Mouse (Mus musculus): ENCODE data around the gene Gm11559. TPM values are rescaled to one million over a fixed set of nuclear protein-coding genes. Genes with fewer than 3 reads are reported as not detected.
"Not testable (repeated sequence)": the region's sequence is repeated elsewhere in the genome, so short reads cannot be mapped to it uniquely, and the experiment has no call there.

The Gm11559 gene
- polyA plus RNA-seq (2016; fragmentation: Nextera tagmentation; extraction: Ambion mirVana) = not detected in 2 replicates

- H3K4me1 ChIP-seq; H3K4me2 ChIP-seq (replicated peaks); H3K27me3 ChIP-seq (replicated peaks); H3K9ac ChIP-seq; H3K9me3 ChIP-seq; H3K27ac ChIP-seq; ATAC-seq (ENCODE audit: low FRiP score, low read depth); H3K4me3 ChIP-seq; H3K36me3 ChIP-seq: not testable (repeated sequence)
- WGBS = 67% methylated on average over 1 of the region's 1 CpGs
These were observed at the start of gene Gm11559 for GRCm38 (mm10) chr11:99864176-99864575. Gene Gm11559 (plus strand): TSS chr11:99864476.

DNA sequence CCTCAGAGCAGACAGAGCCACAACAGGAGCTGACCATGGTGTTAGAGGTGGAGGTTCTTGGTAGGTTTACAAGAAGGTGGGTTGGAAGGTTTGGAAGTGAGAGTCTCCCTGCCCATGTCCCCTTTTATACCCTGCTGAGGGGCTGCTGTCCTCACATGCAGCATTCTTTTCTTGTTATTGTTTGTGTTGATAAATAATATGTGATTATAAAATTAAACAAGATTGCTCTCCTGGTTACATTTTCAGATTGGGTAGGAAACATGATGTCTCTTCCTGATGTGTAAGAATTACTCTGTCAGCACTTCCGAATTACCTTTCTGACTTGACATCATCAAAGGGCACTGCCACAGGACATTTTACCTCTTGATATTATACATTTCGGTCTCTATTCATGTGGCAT, 48.7 kb upstream of the Gm11559 start, which contains the start of gene Gm11564:
Gene Gm11564 (minus strand): TSS at position 101 of the 400 bp plus-strand sequence.
- not testable (repeated sequence) for H3K4me3 ChIP-seq; H3K9me3 ChIP-seq; H3K4me1 ChIP-seq; H3K27me3 ChIP-seq (replicated peaks); ATAC-seq (ENCODE audit: low FRiP score, low read depth); H3K4me2 ChIP-seq (replicated peaks); H3K36me3 ChIP-seq; H3K9ac ChIP-seq; H3K27ac ChIP-seq
- 90% methylated on average over 2 of the region's 2 CpGs for WGBS

DNA sequence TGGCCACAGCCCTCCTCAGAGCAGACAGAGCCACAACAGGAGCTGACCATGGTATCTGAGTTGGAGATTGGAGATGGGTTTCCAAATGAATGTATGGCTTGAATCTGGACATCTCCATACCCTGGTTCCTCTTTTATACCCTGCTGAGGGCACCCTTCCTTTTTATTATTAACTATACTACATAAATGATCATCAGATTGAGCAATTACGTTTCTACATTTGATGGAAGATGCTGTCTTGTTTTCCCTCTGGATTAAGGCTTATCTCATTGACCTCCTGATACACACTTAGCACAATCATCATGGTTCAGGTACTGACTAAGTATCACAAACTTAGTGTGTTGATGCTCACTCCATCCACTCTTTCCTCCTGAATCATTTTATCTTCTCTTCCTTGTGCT, 26.3 kb upstream of the Gm11559 start, which contains the start of gene 2300003K06Rik:
Gene 2300003K06Rik (minus strand): TSS at position 101 of the 400 bp plus-strand sequence.
- H3K27me3 ChIP-seq (replicated peaks) = no peaks in the 10 kb centered on the region
- no peaks in the 10 kb centered on the region for H3K9me3 ChIP-seq
- H3K27ac ChIP-seq = no peak within 1 kb of the TSS
- H3K9ac ChIP-seq = no peak within 1 kb of the TSS
- no peaks in the 10 kb centered on the region for H3K4me1 ChIP-seq
- no peak within 1 kb of the TSS for H3K4me3 ChIP-seq
- no peak within 1 kb of the TSS for H3K4me2 ChIP-seq (replicated peaks)
- 84% methylated on average over 1 of the region's 1 CpGs for WGBS
- ATAC-seq (ENCODE audit: low FRiP score, low read depth) = no peak
- H3K36me3 ChIP-seq = no peaks in the 10 kb centered on the region

DNA sequence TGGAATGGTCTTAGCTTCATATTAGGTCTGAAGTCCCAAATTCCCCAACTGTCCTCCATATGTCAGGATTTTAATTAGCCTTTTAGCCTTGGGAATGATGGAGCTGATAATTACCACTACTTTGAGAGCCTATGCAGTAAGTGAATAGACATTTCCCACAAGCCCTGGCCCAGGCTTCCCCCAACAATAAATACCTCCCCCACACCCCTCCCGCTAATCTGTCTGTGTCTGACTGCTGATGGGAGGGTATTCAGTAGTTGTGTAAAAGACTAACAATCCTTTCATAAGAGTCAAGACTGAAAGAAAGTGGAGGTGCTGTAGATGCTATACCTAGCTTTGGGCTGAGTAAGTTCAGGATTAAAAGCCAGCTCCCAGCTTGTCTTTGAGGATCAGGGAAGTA, 22.1 kb upstream of the Gm11559 start:
- ATAC-seq (ENCODE audit: low FRiP score, low read depth) = no peak
- Histone ChIP-seq H3K9me3 (no peaks in the 10 kb centered on the region), H3K4me3 (no peak overlapping the region), H3K4me1 (no peaks in the 10 kb centered on the region), H3K27me3 (replicated peaks) (no peaks in the 10 kb centered on the region), H3K4me2 (replicated peaks) (no peak overlapping the region), H3K36me3 (no peaks in the 10 kb centered on the region), H3K9ac (no peak overlapping the region), H3K27ac (no peak overlapping the region)
- 28% methylated on average over 1 of the region's 1 CpGs for WGBS

DNA sequence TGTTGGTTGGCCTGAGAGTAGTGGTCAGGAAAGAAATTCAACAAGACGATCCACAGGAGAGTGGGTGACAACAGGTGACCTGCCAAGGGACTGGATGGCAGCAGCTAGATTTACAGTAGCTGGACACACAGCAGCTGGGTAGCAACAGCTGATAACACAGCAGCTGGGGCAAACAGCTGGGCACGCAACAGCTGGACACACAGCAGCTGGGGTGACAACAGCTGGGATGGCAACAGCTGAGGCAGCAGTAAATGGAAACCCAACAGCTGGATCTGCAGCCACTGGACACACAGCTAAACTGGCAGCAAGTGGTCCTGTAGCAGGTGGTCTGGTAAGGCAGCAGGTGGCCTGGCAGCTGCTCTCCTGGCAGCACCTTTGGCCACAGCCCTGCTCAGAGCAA, 17.5 kb upstream of the Gm11559 start:
- Histone ChIP-seq H3K36me3 (no peaks in the 10 kb centered on the region), H3K4me1 (no peaks in the 10 kb centered on the region), H3K27me3 (replicated peaks) (no peaks in the 10 kb centered on the region), H3K27ac (no peak overlapping the region), H3K4me3 (no peak overlapping the region), H3K9ac (no peak overlapping the region), H3K4me2 (replicated peaks) (no peak overlapping the region), H3K9me3 (no peaks in the 10 kb centered on the region)
- WGBS = 86% methylated on average over 2 of the region's 2 CpGs
- no peak for ATAC-seq (ENCODE audit: low FRiP score, low read depth)

DNA sequence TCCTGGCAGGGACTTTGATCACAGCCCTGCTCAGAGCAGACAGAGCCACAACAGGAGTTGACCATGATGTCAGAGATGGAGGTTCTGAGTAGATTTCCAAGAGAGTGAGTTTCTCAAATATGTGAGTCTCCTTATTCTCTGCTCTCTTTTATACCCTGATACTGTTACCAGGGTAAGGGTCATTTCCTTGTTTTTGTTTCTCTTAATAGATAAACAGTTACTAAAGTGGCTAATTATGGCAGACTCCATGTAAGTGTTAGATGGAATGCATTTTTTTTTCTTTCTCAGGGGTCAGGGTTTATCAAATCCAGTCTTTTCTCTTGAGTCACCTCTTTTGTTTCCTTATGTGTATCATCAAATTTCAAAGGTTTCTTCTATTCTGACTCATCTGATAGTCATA, 12.8 kb upstream of the Gm11559 start, which contains the start of gene Krtap4-16:
Gene Krtap4-16 (minus strand): TSS at position 101 of the 400 bp plus-strand sequence.
- no peaks in the 10 kb centered on the region for H3K27me3 ChIP-seq (replicated peaks)
- no peak within 1 kb of the TSS for H3K4me3 ChIP-seq
- H3K36me3 ChIP-seq = no peaks in the 10 kb centered on the region
- no peak within 1 kb of the TSS for H3K9ac ChIP-seq
- no peaks in the 10 kb centered on the region for H3K4me1 ChIP-seq
- H3K9me3 ChIP-seq = no peaks in the 10 kb centered on the region
- no peak within 1 kb of the TSS for H3K4me2 ChIP-seq (replicated peaks)
- H3K27ac ChIP-seq = no peak within 1 kb of the TSS
- no peak for ATAC-seq (ENCODE audit: low FRiP score, low read depth)

DNA sequence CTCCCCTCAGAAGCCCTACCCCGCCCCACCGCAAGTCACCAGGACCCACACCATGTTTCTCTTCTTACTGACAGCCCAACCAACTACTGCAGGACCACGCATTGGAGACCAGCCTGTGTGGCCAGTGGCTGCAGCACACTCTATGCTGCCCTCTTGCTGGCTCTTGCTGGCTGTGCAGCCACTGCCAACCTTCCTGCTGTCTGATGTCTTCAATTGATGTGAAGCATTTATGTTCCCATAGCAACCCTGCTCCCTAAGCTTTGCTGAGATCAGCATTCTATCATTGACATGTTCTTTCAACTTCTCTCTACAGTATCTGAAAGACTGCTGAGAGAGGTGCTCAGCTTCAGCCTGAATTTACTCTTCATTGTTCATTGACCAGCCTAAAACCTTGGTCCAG, 10.2 kb upstream of the Gm11559 start:
- Histone ChIP-seq H3K9me3 (no peaks in the 10 kb centered on the region), H3K4me1 (no peaks in the 10 kb centered on the region), H3K9ac (no peak overlapping the region), H3K4me3 (no peak overlapping the region), H3K4me2 (replicated peaks) (no peak overlapping the region), H3K27ac (no peak overlapping the region), H3K36me3 (no peaks in the 10 kb centered on the region), H3K27me3 (replicated peaks) (no peaks in the 10 kb centered on the region)
- no peak for ATAC-seq (ENCODE audit: low FRiP score, low read depth)
- WGBS = 62% methylated on average over 3 of the region's 3 CpGs

DNA sequence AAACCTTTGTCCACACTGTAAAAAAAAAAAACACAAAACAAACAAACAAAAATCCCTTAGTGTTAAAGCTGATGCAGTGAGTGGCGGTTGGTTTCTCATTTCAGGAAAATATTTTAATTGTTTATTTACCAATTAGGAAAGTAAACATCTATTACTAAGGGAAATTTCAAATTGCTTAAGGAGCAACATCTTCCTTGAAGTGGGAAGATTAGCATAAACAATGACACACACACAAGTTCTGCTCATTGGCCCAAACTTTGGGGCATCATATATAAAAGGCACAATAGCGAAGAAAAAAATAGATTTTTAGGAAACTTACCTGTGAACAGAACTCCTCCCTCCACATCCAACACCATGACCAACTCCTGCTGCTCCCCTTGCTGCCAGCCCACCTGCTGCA, 6.7 kb upstream of the Gm11559 start, which contains the start of gene Gm11568:
Gene Gm11568 (plus strand): TSS at position 301 of the 400 bp plus-strand sequence.
- Histone ChIP-seq H3K4me2 (replicated peaks) (no peak within 1 kb of the TSS), H3K4me1 (no peaks in the 10 kb centered on the region), H3K4me3 (no peak within 1 kb of the TSS), H3K9me3 (no peaks in the 10 kb centered on the region), H3K27ac (no peak within 1 kb of the TSS), H3K36me3 (no peaks in the 10 kb centered on the region), H3K27me3 (replicated peaks) (no peaks in the 10 kb centered on the region), H3K9ac (no peak within 1 kb of the TSS)
- WGBS = 83% methylated on average over 2 of the region's 2 CpGs
- ATAC-seq (ENCODE audit: low FRiP score, low read depth) = no peak

- H3K4me3 ChIP-seq = no peak overlapping the region
- ATAC-seq (ENCODE audit: low FRiP score, low read depth) = no peak
- H3K9me3 ChIP-seq = no peaks in the 10 kb centered on the region
- 91% methylated on average over 2 of the region's 2 CpGs for WGBS
- no peaks in the 10 kb centered on the region for H3K27me3 ChIP-seq (replicated peaks)
- no peak overlapping the region for H3K27ac ChIP-seq
- no peaks in the 10 kb centered on the region for H3K4me1 ChIP-seq
- no peaks in the 10 kb centered on the region for H3K36me3 ChIP-seq
- H3K9ac ChIP-seq = no peak overlapping the region
- no peak overlapping the region for H3K4me2 ChIP-seq (replicated peaks)
These were observed 5.5 kb upstream of the Gm11559 start for GRCm38 (mm10) chr11:99858761-99859160.

DNA sequence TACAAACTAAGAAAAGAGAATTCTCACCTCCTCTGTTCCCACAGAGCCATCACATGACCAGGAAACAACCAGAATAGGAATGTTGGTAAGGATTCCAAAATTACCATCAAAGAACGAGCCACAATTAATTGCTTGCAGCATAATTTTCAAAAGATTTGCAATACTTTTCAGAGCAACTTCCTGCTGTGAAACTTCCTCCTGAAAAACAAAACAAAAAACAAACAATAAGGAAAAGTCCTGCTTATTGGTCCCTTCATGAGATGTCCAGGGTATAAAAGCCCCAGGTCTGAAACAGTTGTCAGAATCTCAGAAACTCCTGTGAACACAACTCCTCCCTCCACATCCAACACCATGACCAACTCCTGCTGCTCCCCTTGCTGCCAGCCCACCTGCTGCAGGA, 8.8 kb downstream of the Gm11559 start, which contains the start of gene Krtap9-1:
Gene Krtap9-1 (plus strand): TSS at position 301 of the 400 bp plus-strand sequence.
- not testable (repeated sequence) for H3K4me2 ChIP-seq (replicated peaks); H3K4me1 ChIP-seq; H3K27me3 ChIP-seq (replicated peaks); H3K9ac ChIP-seq; H3K9me3 ChIP-seq; ATAC-seq (ENCODE audit: low FRiP score, low read depth); H3K27ac ChIP-seq; H3K4me3 ChIP-seq; H3K36me3 ChIP-seq
- 83% methylated on average over 1 of the region's 1 CpGs for WGBS

DNA sequence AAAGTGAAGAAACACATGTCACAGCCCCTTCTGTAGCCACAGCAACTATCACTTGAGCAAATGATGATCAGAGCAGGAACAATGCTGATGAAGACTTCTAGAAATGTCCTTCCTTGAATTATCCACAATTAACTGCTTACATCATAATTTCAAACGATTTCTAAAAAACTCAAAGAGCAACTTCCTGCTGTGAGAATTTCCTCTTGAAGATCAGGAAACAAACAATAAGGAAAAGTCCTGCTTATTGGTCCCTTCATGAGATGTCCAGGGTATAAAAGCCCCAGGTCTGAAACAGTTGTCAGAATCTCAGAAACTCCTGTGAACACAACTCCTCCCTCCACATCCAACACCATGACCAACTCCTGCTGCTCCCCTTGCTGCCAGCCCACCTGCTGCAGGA, 14.6 kb downstream of the Gm11559 start, which contains the start of gene Gm11567:
Gene Gm11567 (plus strand): TSS at position 301 of the 400 bp plus-strand sequence.
- H3K4me1 ChIP-seq; H3K27me3 ChIP-seq (replicated peaks); H3K4me3 ChIP-seq; H3K36me3 ChIP-seq; H3K9me3 ChIP-seq; H3K9ac ChIP-seq; ATAC-seq (ENCODE audit: low FRiP score, low read depth); H3K27ac ChIP-seq; H3K4me2 ChIP-seq (replicated peaks): not testable (repeated sequence)
- WGBS = 47% methylated on average over 1 of the region's 1 CpGs

DNA sequence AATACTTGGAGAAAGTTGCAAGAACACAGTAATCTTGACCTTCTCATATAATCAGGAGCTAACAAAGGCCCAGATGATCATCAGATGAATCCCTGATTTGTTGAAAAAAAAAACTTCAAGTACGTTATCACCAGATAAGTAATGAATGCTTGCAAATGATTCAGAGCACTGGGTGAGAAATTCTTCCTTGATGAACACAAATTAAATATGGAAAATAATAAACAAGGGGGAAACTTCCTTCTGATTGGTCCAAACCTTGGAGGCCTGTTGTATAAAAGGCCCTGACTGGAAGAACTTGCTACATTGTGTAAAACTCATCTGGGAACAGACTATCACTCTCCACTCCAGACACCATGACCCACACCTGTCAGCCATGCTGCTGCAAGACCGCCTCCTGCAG, 43.3 kb downstream of the Gm11559 start, which contains the start of gene Krtap31-1:
Gene Krtap31-1 (plus strand): TSS at position 301 of the 400 bp plus-strand sequence.
- Histone ChIP-seq H3K27ac (no peak within 1 kb of the TSS), H3K4me1 (no peaks in the 10 kb centered on the region), H3K27me3 (replicated peaks) (no peaks in the 10 kb centered on the region), H3K9me3 (no peaks in the 10 kb centered on the region), H3K4me2 (replicated peaks) (no peak within 1 kb of the TSS), H3K9ac (no peak within 1 kb of the TSS), H3K36me3 (no peaks in the 10 kb centered on the region), H3K4me3 (no peak within 1 kb of the TSS)
- 92% methylated on average over 2 of the region's 2 CpGs for WGBS
- no peak for ATAC-seq (ENCODE audit: low FRiP score, low read depth)

DNA sequence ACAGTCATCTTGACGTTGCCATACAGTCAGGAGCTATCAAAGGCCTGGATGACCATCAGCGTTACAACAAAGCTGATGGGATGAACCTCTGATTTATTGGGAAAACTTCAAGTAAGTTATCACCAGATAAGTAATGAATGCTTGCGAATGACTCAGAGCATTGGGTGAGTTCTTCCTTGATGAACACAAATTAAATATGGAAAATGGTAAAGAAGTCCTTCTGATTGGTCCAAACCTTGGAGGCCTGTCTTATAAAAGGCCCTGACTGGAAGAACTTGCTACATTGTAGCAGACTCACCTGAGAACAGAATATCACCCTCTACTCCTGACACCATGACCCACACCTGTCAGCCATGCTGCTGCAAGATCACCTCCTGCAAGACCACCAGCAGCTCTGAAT, 50.2 kb downstream of the Gm11559 start, which contains the start of gene Gm11565:
Gene Gm11565 (plus strand): TSS at position 301 of the 400 bp plus-strand sequence.
- no peaks in the 10 kb centered on the region for H3K36me3 ChIP-seq
- H3K9me3 ChIP-seq = no peaks in the 10 kb centered on the region
- no peaks in the 10 kb centered on the region for H3K4me1 ChIP-seq
- no peak within 1 kb of the TSS for H3K9ac ChIP-seq
- H3K27ac ChIP-seq = no peak within 1 kb of the TSS
- 92% methylated on average over 3 of the region's 3 CpGs for WGBS
- ATAC-seq (ENCODE audit: low FRiP score, low read depth) = no peak
- no peak within 1 kb of the TSS for H3K4me2 ChIP-seq (replicated peaks)
- H3K4me3 ChIP-seq = no peak within 1 kb of the TSS
- H3K27me3 ChIP-seq (replicated peaks) = no peaks in the 10 kb centered on the region
